Mouse (Mus musculus) myocyte (in vitro differentiated cells): ENCODE measurements around the gene Lhfpl3.

Experiments used
- MAX ChIP-seq: IDR thresholded peaks from one replicate; pipeline ENCODE4 v1.6.1; 2011; ENCODE audit warnings: low read depth, mild to moderate bottlenecking, control low read depth
- POLR2A ChIP-seq: IDR thresholded peaks from one replicate; pipeline ENCODE4 v1.6.1; 2011; ENCODE audit warnings: low read depth, mild to moderate bottlenecking, control low read depth, moderate library complexity; ENCODE audit not compliant: insufficient read length
- TCF12 ChIP-seq: IDR thresholded peaks from one replicate; pipeline ENCODE4 v1.6.1; 2011; ENCODE audit warnings: mild to moderate bottlenecking, control low read depth; ENCODE audit not compliant: poor library complexity, insufficient read depth, severe bottlenecking
- USF1 ChIP-seq: IDR thresholded peaks from one replicate; pipeline ENCODE4 v1.6.1; 2011; ENCODE audit warnings: low read depth, mild to moderate bottlenecking, control low read depth, moderate library complexity

DNA sequence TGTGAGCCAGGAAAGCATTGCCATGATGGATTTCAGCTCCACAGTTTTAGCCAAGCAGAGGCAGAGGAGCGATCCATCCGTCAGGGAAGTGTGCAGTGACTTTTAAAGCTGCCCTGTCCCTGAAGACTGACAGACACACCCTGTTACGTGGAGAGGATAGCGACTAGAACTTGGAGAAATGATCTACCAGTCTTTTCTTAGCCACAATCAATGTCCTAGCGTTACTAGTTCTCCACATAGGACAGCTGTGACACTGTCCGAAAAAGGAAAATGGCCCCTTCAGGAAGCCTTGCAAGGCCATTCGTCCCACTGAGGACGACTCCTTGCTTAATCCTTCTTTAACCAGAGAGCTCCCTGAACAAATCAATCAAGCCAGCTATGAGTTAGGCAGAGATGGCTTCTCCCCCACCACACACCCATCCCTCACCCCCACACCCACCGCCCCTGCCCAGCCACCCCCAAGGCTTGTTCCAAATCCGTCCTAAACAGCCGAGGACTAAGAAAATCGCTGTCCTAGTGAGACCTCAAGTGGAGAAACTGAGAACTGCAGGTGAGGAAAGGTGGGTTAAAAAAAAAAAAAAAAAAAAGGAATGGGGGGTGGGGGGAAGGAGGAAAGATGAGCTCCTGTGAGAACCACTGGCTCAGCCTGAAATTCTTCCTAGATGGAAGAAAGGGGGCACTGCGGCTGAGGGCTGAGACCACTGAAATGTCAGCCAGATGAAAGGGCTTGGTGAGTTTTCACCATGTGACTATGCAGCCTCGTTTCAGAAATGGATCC lies 479.1 kb downstream of the Lhfpl3 start:
- TF ChIP-seq POLR2A (no peak), TCF12 (no peak), MAX (no peak), USF1 (peak; percentile 9)
